Mouse (Mus musculus): ENCODE results near the gene Cops8.

DNA sequence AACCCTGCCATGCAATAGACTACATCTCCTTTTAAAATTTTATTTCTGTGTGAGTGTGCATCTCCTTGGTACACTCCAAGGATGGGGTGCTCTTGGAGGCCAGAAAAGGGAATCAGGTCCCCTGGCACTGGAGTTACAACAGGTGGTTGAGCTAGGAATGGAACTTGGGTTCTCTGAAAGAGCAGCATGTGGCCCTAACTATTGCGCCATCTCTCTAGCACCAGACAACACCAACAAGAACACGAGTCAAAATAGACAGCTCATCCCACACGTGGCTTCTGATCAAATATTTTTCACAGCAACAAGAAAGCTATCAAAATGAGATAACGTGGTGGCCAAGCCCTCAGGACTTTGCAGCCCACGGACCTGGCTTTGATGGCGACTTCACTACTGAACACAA is 28.9 kb upstream of the Cops8 start:
- TF ChIP-seq CTCF (IDR thresholded peaks at IDR 0.05; ENCODE audit: extremely low read depth, insufficient read length, insufficient replicate concordance, low read depth, low read length): no peak
- no peak for TF ChIP-seq POLR2A (IDR thresholded peaks at IDR 0.05; ENCODE audit: low read depth, low read length)
